Mouse (Mus musculus) cerebellum, adult 2 months (tissue): ENCODE measurements around the gene Psma2.

Experiments
- CTCF ChIP-seq: fragments of 200-500 bp; IDR thresholded peaks from 2 replicates; pipeline ENCODE4 v1.5.1; 2011; ENCODE audit warnings: low read depth, mild to moderate bottlenecking, control low read depth, low read length, moderate library complexity, borderline replicate concordance; ENCODE audit not compliant: insufficient read depth
- POLR2A ChIP-seq: fragments of 200-500 bp; IDR thresholded peaks from 2 replicates; pipeline ENCODE4 v1.6.1; 2011; ENCODE audit warnings: low read length, control low read depth, borderline replicate concordance; ENCODE audit not compliant: insufficient read depth

GRCm38 (mm10) chr13:14574128-14574527 lies 38.9 kb upstream of the Psma2 start:
- TF ChIP-seq POLR2A (no peak), CTCF (no peak)
